Mouse (Mus musculus) gonadal fat pad, adult 2 months (tissue): Measurements from ENCODE around the gene Utp14b. TPM values are rescaled to one million over a fixed set of nuclear protein-coding genes. Genes with fewer than 3 reads are reported as not detected.
A peak's percentile ranks its signal among the peaks of the same experiment; 100 is the strongest.

ENCODE experiments used
- DNase-seq: peaks from one replicate; pipeline ENCODE4 v3.0.0-alpha.2; 2012; ENCODE audit warnings: low read depth
- polyA plus RNA-seq: library from polyadenylated mRNA; depleted of rRNA; stranded (reverse); fragments of >200 nt; gene quantifications from 2 replicates; pipeline ENCODE4 v1.2.3, GENCODE M21; 2012; rRNA removed

The Utp14b gene
- polyA plus RNA-seq, 1 experiment: 0.54 TPM

- no peak for DNase-seq
Measured at GRCm38 (mm10) chr1:78686872-78687271, 29.0 kb downstream of the Utp14b start.

DNA sequence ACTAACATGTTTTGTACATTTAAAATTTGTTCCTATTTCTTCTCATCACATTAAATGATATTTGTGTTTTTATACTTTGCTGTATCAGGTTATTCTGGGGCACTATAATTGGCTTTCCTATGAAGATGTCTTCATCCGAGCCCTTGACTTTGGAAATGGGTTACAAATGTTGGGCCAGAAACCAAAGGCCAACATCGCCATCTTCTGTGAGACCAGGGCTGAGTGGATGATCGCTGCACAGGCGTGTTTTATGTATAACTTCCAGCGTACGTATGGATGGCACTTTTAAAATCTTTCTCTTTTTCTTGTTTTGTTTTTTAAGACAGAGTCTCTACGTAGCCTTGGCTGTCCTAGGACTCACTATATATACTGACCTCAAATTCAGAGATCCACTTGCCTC is 30.3 kb downstream of the Utp14b start:
- no peak for DNase-seq

DNA sequence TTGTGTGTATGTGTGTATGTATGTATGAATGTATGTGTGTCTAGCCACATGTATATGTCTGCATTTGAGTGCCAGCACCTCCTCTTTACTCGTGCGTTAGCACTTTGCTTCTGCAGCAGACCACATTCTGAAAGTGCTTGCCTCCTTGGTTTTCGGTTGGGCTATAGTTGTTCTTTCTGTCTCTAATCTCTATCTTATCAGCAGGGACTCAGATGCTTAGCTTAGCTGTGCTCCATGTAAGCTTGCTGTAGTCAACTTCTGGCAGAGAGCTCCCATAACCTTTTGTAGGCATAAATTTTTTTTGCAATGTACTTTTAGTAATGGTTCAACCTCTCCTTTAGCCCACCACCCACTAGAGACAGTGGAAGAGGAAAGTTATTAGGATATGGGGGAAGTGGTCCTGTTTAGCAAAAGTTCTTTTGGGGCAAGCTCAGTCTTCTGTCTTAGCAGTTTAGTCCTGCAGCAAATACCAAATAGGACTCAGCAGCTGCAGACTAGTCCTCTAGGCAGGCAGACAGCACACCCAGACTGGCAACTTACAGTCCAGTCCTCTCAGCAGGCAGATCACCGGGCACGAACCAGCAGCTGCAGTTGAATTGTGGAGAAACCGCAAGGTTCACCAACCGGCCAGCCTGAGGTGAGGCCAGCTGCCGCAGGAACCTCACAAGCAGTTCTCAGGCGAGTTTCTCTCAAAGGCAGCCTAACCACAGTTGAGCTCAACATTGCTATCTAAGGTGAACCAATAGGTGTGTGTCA is 36.8 kb downstream of the Utp14b start:
- no peak for DNase-seq

DNA sequence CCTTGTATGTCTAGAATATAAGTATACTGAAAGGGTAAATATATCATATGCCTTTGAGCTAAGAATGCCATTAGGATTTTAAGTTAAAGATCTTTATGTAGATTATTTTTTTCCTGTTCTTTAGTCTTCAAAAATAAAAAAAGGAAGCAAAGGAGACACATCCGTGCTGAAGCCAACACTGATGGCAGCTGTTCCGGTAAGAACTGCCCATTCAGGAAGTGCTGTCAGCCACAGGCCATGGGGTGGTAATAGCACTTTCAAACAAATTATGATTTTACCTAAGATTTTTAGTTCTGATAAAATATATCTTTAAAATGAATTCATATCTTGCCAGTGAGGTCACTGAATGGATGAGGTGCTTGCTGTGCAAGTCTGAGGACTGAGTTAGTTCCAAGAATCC is 38.5 kb downstream of the Utp14b start:
- no peak for DNase-seq

DNA sequence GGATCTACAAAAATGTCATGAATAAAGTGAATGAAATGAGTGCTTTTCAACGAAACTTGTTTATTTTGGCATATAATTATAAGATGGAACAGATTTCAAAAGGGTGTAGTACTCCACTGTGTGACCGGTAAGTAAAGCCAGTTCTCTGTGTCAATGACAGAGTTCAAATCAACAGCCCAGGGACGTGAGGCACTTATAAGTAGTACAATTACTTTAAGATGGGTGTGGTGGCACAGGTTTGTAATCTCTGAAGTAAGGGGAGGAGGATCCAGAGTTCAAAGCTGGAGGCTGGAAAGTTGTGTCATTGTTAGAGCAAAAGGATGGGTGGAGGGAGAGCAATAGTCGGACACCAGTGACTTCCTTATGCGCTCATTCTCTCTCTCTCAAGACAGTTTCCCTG is 39.1 kb downstream of the Utp14b start:
- DNase-seq: no peak

GRCm38 (mm10) chr1:78698138-78698537 is 40.3 kb downstream of the Utp14b start:
- no peak for DNase-seq

DNA sequence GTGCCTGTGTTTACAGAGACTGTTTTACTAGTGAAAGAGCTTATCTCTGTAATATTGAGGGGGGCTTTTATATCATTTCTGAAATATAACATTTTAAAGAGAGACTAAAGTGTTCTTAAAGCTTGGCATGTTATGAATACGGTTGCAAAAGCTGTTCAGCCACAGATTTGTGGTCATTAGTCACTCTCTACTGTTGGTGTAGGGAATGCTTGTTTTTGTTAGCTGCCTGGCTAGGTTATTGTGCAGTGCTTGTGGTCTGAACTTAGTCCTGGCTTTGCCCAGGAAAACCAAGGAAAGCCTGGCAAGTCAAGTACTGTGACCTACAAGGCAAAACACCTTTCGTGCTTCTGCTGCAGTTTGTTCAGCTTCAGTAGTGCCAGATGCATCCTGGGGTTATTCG is 43.9 kb downstream of the Utp14b start:
- no peak for DNase-seq

DNA sequence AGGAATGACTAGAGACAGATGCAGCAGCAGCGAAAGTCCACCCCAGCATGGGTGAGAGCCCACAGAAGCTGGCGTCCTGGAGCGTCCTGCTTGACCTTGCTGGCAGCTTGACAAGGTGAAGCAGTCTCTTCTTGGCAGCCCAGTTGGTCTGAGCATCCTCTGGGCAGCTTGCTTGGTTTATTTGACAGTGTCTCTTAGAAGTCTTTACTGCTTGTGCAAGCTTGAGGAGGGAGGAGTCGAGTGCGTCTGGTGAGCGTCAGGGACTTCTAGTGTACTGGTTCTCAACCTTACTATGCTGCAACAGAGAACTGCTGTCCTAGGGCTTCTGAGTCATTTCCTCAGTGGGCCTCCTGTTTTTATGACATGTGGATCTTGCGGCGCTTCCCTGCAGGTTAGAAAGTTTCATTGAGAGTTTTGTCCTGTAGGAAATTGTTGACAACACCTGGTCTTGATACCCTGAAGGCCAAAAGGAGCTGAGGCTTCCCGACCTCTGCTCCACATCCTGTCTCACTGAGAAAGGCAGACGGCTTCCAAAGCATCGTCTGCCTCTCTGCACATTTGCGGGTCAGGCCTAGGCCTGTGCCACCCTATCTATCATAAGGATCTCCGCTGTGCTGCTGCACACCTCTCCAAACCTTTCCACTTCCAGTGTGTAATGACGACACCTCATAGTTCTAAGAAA is 44.6 kb downstream of the Utp14b start:
- DNase-seq: no peak

DNA sequence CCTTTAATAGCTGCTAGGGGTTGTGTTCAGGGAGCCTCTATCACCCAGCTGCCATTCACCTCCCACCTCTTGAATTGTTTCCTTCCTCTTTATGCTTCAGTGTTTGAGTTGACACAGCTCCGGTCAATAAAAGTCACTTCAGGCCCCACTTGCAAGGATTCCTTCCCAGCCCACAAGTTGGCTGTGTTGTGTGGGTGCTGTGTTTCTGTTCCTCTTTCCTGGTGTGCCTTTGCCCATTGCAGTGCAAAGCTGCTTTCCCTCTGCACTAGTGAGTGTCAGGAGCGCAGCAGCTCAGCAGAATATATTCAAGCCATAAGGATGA is 45.1 kb downstream of the Utp14b start:
- DNase-seq: no peak

DNA sequence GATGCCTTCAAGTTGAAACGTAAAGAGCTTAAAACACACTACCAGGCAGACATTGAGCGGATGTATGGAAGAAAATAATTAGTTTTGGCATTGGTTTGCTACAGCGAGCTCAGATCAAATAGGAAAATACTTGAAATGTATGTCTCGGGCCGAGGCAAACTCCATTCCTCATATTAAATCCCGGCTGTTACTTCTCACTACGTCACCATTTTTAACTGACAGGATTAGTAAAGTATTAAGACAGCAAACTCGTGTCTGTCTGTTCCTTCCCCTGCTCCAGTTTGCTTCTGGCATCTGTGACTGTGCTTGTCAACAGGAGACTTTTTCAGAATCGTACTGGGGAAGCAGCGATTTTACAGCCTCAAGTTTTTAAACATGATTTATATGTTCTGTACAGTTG is 48.5 kb downstream of the Utp14b start:
- DNase-seq: no peak

DNA sequence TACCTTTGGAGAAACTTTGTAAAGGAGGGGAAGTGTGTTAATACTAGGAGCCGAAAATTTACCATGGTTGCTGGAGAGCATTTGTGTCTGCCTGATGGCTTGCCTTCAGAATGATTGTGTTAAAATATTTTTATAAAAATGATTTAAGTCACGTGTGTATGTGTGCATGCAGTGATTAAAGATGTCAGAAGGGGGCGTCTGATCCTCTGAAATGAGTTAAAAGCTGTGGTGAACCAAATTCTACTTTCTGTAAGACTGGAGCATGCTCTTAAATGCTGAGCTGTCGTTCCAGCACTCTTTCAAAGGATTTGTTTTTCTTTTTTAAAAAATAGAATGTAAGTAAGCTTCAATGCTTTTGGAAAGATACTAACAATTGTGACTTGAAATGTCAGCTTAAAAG is 49.4 kb downstream of the Utp14b start:
- DNase-seq: no peak

DNA sequence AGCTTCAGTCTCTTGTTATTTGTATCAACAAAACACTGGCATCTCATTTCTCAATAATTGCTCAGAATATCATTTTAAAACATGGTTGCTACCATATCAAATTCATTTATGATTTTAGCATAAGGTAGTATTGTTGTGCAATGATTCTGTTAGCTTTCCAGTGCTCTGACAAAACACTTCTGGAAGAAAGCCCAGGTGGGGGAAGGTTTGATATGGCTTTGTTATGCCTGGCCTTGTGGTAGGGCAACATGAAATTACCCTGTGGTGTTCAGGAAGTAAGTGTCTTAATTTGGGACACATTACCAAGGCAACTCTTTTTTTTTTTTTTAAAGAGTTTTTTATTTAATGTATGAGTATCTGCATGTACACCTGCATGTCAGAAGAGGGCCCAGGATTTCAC is 52.2 kb downstream of the Utp14b start:
- peak; percentile 44 for DNase-seq

GRCm38 (mm10) chr1:78710613-78711329 is 52.9 kb downstream of the Utp14b start:
- no peak for DNase-seq

Other genes starting within 250 kb of the Utp14b start
- gene Farsb, start 169.1 kb upstream of the Utp14b start, polyA plus RNA-seq: 22.2 and 24.1 TPM in 2 replicates
- gene Mogat1, start 147.0 kb upstream of the Utp14b start, polyA plus RNA-seq: 29.1 and 35.3 TPM in 2 replicates
- 0.23 and 1.1 TPM in 2 replicates for gene BC035947, start 145.9 kb upstream of the Utp14b start, polyA plus RNA-seq
- gene Acsl3, start 213 bp upstream of the Utp14b start, polyA plus RNA-seq: 11.1 and 22.0 TPM in 2 replicates
- 4.0 and 5.6 TPM in 2 replicates for gene Kcne4, start 158.7 kb downstream of the Utp14b start, polyA plus RNA-seq